Mouse (Mus musculus) heart, postnatal 0 days (tissue): Measurements from ENCODE around the gene Ooep.
"Not testable (repeated sequence)": the region's sequence is repeated elsewhere in the genome, so short reads cannot be mapped to it uniquely, and the experiment has no call there.

ENCODE experiments used
- CTCF ChIP-seq: IDR thresholded peaks from 2 replicates; pipeline ENCODE4 v1.5.1; 2016; ENCODE audit warnings: antibody characterized with exemption, control low read depth, low read depth
- EP300 ChIP-seq: IDR thresholded peaks from 2 replicates; pipeline ENCODE4 v1.6.1; 2016; ENCODE audit warnings: antibody characterized with exemption, low read depth

- TF ChIP-seq CTCF, EP300: not testable (repeated sequence)
Measured at GRCm38 (mm10) chr9:78327289-78327688, 51.2 kb downstream of the Ooep start, which contains the start of gene Omt2b.
